ENCODE assay signal across 10 mouse cellular contexts in the genomic region with DNA sequence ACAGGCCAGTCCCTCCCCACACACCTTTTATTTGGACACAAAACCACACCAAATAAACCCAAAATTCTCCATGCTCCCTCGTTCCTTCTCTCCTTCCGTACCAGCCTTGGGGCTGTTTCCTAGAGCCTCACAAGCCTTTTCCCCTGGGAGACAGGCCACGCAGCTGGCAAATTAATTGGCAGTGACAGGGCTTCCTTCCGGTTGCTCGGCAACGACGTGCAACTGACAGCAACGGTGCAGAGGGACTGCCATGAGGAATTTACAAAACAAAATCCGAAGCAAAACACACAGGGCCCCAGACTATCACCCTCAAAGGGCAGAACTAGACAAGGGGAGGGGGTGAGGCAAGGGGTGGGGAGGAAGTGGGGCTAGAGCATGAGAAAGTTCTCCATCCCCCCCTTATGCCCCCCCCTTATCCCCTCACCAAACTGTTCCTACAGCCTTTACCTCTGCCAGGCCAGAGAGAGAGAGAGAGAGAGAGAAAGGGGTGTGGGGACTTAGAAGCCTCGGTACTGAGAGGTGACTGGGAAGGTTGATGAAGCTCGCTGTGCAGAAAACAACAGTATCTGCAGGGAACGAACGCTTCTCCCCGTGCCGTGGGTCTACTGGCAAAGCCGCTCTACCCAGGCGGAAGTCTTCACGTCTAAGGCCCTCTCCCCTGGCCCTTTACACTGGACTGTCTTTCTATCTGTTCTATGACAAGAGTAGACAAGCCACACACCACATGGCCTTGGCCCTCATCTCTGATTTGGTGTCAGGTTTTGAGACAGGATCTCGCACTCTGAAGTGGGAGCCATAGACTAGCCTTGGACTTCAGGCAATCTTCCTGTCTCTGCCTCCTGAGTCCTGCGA.
DNase-seq lines count a peak whose midpoint lies in the region; TF ChIP-seq lines count a peak whose summit lies in the region.
"Had no signal": no experiment of that assay in that cellular context is flagged by ENCODE, and none has a peak within 500 bp of the region (broad histone marks: within the 10 kb centered on the region; RNA-seq: fewer than 3 reads in every experiment).

No protein-coding gene starts in this region.

- 0 out of 2 replicates have a peak, but pooled peaks cover 3% of the 10 kb centered on the region for H3K36me3 ChIP-seq in midbrain, embryonic 10.5 days

- no peak for TF ChIP-seq CTCF in gastrocnemius, adult 2 months (IDR thresholded peaks at IDR 0.05)

- H3K27ac ChIP-seq in gastrocnemius, adult 2 months = no peak overlapping the region
- H3K27ac ChIP-seq in midbrain, embryonic 10.5 days (replicated peaks) = peak overlapping the region; percentile 75

- WGBS in midbrain, embryonic 10.5 days = 32% methylated on average over 20 of the region's 20 CpGs

- H3K4me1 ChIP-seq in midbrain, embryonic 10.5 days = peaks cover 59% of the 10 kb centered on the region

- H3K27me3 ChIP-seq in midbrain, embryonic 10.5 days (ENCODE audit: low read depth, poor library complexity, severe bottlenecking) = peaks cover 20% of the 10 kb centered on the region
- H3K27me3 ChIP-seq: CH12.LX had no signal

- intact Hi-C loops in gastrocnemius, adult 2 months (cut with DNase I) = no loop called here

- H3K4me3 ChIP-seq in gastrocnemius, adult 2 months = no peak overlapping the region
- peak overlapping the region; percentile 32 for H3K4me3 ChIP-seq in midbrain, embryonic 10.5 days
- H3K4me3 ChIP-seq: erythroblast, embryonic 14.5 days had no signal

- no peaks in the 10 kb centered on the region for H3K9me3 ChIP-seq in midbrain, embryonic 10.5 days (replicated peaks)

- peak; percentile 62 for DNase-seq in gastrocnemius, adult 2 months
- DNase-seq in gastrocnemius, postnatal 10 days = no peak
- DNase-seq in embryo, embryonic 11 days = peak; percentile 91
- DNase-seq in heart, postnatal 4 days = peak; percentile 56
- DNase-seq in layer of hippocampus, adult 8-10 months (ENCODE audit: low spot score in 2 of 2) = peak; percentile 72 to 73
- DNase-seq in midbrain, embryonic 10.5 days (ENCODE audit: low spot score) = peak; percentile 85
- DNase-seq in spleen, adult 12 weeks (ENCODE audit: low spot score) = no peak
- no peak for DNase-seq in spleen, postnatal 36 days (ENCODE audit: low spot score in 2 of 2)

Comparison
In these comparisons a context has a peak if more than half of its experiments do, and no peak if none do; other contexts are left out.
1. DNase-seq: peak in gastrocnemius, adult 2 months (single experiment), embryo, embryonic 11 days (single experiment), heart, postnatal 4 days (single experiment), layer of hippocampus, adult 8-10 months (2 of 2) and midbrain, embryonic 10.5 days (single experiment); none in gastrocnemius, postnatal 10 days (single experiment), spleen, adult 12 weeks (single experiment) and spleen, postnatal 36 days (0 of 2).